Mouse (Mus musculus) hindlimb bud, embryonic 11.5 days (tissue): ENCODE measurements around the gene Prickle2.

Experiments used
- DNase-seq: peaks from one replicate; pipeline ENCODE4 v3.0.0-alpha.2; 2012; ENCODE audit warnings: low read depth, low spot score; ENCODE audit errors: extremely low spot score

The Prickle2 gene

DNA sequence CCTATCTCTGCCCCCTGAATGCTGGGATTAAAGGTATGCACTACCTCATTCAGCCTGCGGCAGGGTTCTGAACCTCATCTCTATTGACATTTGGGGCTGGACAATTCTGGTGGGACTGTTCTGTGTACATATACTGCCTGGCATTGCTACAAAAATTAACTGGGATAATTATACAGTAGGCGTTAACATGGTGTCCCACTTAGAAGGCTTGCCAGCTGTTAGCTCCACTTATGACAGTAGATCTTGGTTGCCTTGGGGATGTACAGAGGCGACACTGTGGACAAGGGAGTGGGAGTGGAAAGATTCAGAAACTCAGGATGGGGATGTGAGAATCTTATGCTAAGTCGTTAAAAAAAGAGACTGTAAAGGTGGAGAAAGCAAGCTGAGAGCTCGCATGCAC, 311.3 kb downstream of the Prickle2 start:
- DNase-seq = no peak

DNA sequence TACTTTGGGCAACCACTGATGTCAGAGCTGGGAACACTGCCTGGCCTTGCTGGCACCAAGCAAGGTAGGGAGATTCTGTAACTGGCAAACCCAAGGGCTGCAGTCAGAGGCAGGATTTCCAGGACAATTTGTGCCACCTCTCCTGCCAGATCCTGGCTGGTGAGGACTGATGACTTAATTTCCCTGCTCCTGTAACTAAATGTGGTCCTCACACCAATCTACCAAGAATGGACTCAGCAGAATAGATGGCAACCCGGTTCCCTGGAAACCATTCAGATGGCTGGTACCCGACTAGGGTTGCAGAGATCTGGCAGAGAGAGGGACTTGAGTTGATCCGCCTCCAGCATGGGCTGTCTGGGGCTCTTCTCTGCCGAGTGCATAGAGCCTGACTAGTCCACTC, 315.6 kb downstream of the Prickle2 start:
- DNase-seq = no peak

- DNase-seq = no peak
Observed at GRCm38 (mm10) chr6:92388681-92389080, 317.3 kb downstream of the Prickle2 start.

- DNase-seq = no peak
Observed at GRCm38 (mm10) chr6:92383196-92383782, 322.7 kb downstream of the Prickle2 start.

DNA sequence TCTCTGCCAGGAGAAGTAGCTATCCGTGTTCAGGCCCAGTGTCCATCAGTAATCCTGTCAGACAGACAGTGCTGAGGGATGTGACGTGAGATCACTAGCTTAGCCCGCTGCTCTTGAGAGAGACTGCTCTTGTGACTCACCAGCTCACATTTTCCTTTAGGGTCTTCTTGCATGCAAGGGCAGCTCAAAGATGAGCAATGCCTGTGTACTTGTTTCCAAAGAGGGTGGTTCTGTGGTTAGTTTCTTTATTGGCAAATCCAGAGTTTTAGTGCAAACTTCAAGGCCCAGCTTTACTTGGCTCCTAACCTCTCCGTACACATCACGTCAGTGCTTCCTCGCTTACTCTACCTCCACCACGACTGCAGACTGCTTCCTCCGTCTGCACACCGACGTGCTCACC, 324.9 kb downstream of the Prickle2 start:
- DNase-seq = no peak

DNA sequence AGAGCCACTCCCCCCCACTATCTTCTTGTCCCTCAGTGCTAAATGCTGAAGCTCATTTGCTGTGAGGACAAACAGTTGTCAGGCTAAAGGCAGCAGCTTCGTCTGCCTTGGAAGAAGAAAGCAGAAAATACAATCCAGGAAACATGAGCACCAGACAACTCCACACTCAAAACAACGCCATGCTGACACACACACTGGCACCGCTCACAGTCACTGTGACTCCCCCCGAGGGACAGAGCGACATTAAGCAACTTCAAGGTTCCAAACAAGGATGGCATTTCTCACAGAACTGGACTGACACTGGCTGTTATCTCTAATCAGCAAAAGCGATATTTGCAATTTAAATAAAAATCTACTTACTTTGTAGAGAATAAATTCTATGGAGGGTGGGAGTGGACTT, 331.1 kb downstream of the Prickle2 start:
- no peak for DNase-seq

GRCm38 (mm10) chr6:92370896-92371295, 335.1 kb downstream of the Prickle2 start:
- DNase-seq = no peak

DNA sequence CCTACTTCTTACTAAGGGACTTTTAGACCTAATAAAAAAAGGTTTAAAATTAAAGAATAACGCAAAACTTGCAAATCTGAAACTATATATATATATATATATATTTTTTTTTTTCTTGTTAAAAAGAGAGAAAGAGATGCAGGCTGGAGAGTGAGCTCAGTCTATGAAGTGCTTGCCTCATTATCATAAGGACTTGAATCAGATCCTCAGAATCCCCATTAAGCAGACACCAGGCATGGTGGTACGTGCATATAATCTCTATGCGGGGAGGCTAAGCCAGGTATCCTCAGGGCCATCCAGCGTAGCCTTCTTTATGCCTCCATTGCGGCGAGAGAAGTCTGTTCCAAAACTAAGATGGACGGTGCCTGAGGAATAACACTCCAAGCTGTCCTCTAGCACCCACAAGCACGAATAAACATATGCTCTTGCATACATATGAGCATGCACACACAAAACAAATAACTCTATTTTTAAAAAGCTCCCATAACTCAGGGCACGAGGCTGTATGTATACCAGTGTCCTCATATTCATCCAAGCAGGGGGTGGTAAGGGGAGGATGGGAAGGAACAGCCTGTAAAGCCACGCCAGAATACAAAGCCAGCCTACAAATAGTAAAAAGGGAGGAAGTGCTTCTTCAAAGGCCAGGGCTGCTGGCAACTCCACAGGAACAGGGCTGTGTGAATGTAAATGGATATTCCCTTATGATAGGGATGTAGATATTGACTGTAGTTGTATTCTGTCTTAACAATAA, 358.5 kb downstream of the Prickle2 start:
- no peak for DNase-seq

- DNase-seq = no peak
Observed at GRCm38 (mm10) chr6:92346729-92347128, 359.2 kb downstream of the Prickle2 start.

- no peak for DNase-seq
Observed at GRCm38 (mm10) chr6:92345151-92345550, 360.8 kb downstream of the Prickle2 start.

GRCm38 (mm10) chr6:92344588-92344987, 361.4 kb downstream of the Prickle2 start:
- DNase-seq = no peak
